Mouse (Mus musculus): ENCODE measurements at regions not wholly inside any gene's neighbourhood (a gene's known extent, or its start where the extent isn't known, plus 50 kb on each side); places are given as distances from the start of the nearest gene placed in this dataset.

DNA sequence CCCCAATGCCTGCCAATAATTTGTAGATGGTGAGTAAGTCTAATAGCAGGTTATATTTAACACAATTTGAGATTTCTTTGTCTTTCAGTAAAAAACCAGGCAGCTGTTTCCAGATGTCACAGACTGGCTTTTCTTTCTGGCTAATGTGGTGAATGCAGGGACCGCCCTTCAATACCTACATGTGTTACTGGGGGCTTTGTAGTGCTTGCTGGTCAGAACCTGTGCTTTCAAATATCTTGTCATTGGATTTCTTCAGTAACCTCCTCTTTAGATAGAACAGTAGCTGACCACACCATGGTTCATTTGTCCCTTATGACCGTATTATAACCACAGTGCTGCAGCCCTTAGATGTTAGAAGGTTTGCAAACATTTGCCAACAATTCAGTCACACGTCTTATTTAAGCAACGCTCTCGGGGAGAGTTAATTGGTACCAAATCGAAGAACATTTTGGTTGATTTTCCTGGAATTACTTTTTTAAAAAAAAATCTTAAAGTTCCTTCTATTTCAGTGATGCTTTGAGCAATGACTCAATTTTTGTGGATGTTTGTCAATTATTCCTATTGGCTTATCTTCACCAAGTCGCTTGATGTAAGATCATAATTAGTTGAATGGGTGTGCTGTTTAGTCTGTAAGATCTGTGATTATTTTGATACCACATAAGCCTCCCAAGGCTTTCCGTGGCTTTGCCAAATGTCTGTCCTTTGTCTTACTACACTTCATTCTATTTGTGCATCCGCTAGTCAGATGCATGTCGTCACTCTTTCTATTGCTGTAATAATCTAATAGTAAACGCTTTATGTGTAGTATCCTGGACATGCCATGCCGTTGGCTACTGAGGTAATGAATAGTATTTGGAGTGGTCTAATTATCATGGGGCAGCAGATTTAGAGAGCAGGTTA is 436.9 kb upstream of the Meis1 start:
- no peak overlapping the region for H3K4me2 ChIP-seq (ENCODE audit: low read depth)
- H3K27ac ChIP-seq: no peak overlapping the region
- no peaks in the 10 kb centered on the region for H3K36me3 ChIP-seq (replicated peaks; ENCODE audit: control insufficient read depth, insufficient read depth, low read depth)
- TF ChIP-seq EP300 (IDR thresholded peaks at IDR 0.05; ENCODE audit: low read depth): no peak
- TF ChIP-seq CTCF (IDR thresholded peaks at IDR 0.05; ENCODE audit: low read depth): no peak
- ATAC-seq (ENCODE audit: insufficient read depth) (no peak), DNase-seq (ENCODE audit: low read depth in 3 of 3, low spot score in 3 of 3) (no peak)
- H3K4me1 ChIP-seq (replicated peaks; ENCODE audit: control insufficient read depth in 2 of 2, insufficient read depth in 2 of 2, low read length in 1 of 2): no peaks in the 10 kb centered on the region
- no peaks in the 10 kb centered on the region for H3K9me3 ChIP-seq (ENCODE audit: control insufficient read depth, low read length)
- H3K9ac ChIP-seq (replicated peaks): no peak overlapping the region
- H3K4me3 ChIP-seq (ENCODE audit: insufficient read depth in 1 of 2, low read depth in 2 of 2, low read length in 2 of 2): no peak overlapping the region
- 68% methylated on average over 12 of the region's 12 CpGs for WGBS (ENCODE audit: insufficient replicate concordance)
- H3K27me3 ChIP-seq (ENCODE audit: control insufficient read depth, insufficient read depth, low read length): no peaks in the 10 kb centered on the region

DNA sequence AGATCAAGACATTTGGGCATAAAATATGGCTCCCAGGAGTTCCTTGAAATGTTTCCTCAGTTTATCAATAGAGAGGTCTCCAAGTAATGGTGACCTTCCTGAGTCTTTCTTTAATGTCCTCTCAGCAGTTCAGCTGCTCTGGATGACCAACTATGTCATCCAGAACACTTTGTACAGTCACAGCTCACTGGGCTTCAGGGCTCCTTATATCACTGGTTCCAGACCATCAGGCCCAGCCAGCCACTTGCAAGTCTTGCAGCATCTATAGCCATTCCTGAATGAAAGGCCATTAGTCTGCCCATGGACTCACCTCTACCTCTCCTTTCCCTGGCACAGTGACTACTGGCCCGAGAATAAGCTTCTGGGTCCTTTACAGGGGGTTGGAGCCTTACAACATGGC is 437.8 kb upstream of the Meis1 start:
- Histone ChIP-seq H3K36me3 (replicated peaks; ENCODE audit: control insufficient read depth, insufficient read depth, low read depth) (no peaks in the 10 kb centered on the region), H3K4me3 (ENCODE audit: insufficient read depth in 1 of 2, low read depth in 2 of 2, low read length in 2 of 2) (no peak overlapping the region), H3K9me3 (ENCODE audit: control insufficient read depth, low read length) (no peaks in the 10 kb centered on the region), H3K4me2 (ENCODE audit: low read depth) (no peak overlapping the region), H3K27ac (no peak overlapping the region), H3K9ac (replicated peaks) (no peak overlapping the region), H3K4me1 (replicated peaks; ENCODE audit: control insufficient read depth in 2 of 2, insufficient read depth in 2 of 2, low read length in 1 of 2) (no peaks in the 10 kb centered on the region), H3K27me3 (ENCODE audit: control insufficient read depth, insufficient read depth, low read length) (no peaks in the 10 kb centered on the region)
- ATAC-seq (ENCODE audit: insufficient read depth) (no peak), DNase-seq (ENCODE audit: low read depth in 3 of 3, low spot score in 3 of 3) (no peak)
- TF ChIP-seq EP300 (IDR thresholded peaks at IDR 0.05; ENCODE audit: low read depth): no peak
- TF ChIP-seq CTCF (IDR thresholded peaks at IDR 0.05; ENCODE audit: low read depth): no peak
- WGBS (ENCODE audit: insufficient replicate concordance): 39% methylated on average over 1 of the region's 1 CpGs

DNA sequence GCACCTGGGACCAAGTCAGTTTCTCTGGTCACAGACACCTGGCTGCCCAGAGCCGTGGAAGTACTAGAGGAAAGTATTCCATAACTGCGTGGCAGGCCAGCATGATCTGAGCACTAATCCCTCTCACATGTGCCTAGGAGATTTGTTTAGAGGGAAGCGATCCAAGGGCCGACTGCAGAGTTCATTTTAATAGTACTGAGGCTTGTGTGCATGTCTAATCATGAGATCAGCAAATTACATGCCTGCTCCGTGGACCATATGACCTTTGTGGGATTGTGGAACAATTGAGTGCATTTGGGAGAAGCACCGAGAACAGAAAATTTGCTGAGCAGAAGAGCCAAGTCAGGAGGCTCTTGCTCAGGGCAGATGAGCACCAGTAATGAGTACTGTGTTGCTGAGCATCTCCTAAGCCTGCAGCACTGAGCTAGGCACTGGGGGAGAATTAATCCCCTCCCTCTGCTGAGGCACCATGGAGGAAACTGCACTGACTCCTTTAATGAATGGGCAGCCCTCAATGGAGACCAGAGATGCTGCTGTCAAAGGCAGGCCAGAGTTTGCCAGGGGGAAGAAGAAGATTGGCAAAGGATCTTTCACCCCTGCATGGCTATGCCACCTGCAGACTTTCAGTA is 445.1 kb upstream of the Meis1 start:
- Histone ChIP-seq H3K4me1 (replicated peaks; ENCODE audit: control insufficient read depth in 2 of 2, insufficient read depth in 2 of 2, low read length in 1 of 2) (no peaks in the 10 kb centered on the region), H3K36me3 (replicated peaks; ENCODE audit: control insufficient read depth, insufficient read depth, low read depth) (no peaks in the 10 kb centered on the region), H3K27ac (no peak overlapping the region), H3K4me2 (ENCODE audit: low read depth) (no peak overlapping the region), H3K27me3 (ENCODE audit: control insufficient read depth, insufficient read depth, low read length) (no peaks in the 10 kb centered on the region), H3K4me3 (ENCODE audit: insufficient read depth in 1 of 2, low read depth in 2 of 2, low read length in 2 of 2) (no peak overlapping the region), H3K9ac (replicated peaks) (no peak overlapping the region), H3K9me3 (ENCODE audit: control insufficient read depth, low read length) (no peaks in the 10 kb centered on the region)
- DNase-seq (ENCODE audit: low read depth in 3 of 3, low spot score in 3 of 3): no peak
- ATAC-seq (ENCODE audit: insufficient read depth): no peak
- WGBS (ENCODE audit: insufficient replicate concordance): 50% methylated on average over 6 of the region's 6 CpGs
- no peak for TF ChIP-seq CTCF (IDR thresholded peaks at IDR 0.05; ENCODE audit: low read depth)
- TF ChIP-seq EP300 (IDR thresholded peaks at IDR 0.05; ENCODE audit: low read depth): no peak

DNA sequence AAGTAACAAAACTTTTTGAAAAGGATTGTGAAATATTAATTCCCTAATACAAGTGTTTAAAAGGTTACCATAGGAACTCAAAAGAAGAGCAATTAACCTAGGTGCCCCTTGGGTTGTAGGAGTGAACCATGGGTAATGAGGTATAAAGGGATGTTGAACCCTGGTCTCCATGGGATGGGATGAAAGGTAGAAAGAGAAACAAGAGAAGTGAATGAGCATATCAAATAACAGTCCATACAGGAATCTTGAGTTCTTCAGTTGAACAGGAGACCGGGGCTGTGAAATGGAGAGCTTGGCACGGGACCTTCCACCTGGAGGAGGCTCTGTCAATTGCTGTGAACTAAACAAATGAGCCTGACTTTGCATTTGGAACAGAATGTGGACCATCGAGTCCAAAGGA is 449.6 kb upstream of the Meis1 start:
- ATAC-seq (ENCODE audit: insufficient read depth): no peak
- no peak overlapping the region for H3K9ac ChIP-seq (replicated peaks)

DNA sequence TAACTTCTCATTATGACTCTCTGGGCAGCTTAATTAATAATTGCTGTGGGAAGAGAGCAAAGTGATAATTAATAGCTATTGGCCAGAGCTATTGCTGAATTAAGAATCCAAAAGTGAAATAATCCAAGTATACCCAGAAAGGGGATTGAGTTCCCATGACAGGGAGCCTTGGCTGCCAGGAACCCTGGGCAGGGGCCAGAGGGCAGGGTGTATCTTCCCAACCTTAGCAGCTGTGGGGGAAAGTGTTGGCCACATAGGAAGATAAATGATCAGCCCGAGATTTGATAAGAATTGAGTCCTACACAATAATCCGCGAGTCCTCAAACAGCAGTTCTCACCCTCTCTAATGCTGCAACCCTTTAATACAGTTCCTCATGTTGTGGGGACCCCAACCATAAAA is 450.0 kb upstream of the Meis1 start:
- no peak overlapping the region for H3K4me3 ChIP-seq (ENCODE audit: insufficient read depth in 1 of 2, low read depth in 2 of 2, low read length in 2 of 2)
- DNase-seq (ENCODE audit: low read depth in 3 of 3, low spot score in 3 of 3) (no peak), ATAC-seq (ENCODE audit: insufficient read depth) (no peak)
- H3K4me1 ChIP-seq (replicated peaks; ENCODE audit: control insufficient read depth in 2 of 2, insufficient read depth in 2 of 2, low read length in 1 of 2): no peaks in the 10 kb centered on the region
- 50% methylated on average over 3 of the region's 3 CpGs for WGBS (ENCODE audit: insufficient replicate concordance)
- H3K4me2 ChIP-seq (ENCODE audit: low read depth): no peak overlapping the region
- H3K36me3 ChIP-seq (replicated peaks; ENCODE audit: control insufficient read depth, insufficient read depth, low read depth): no peaks in the 10 kb centered on the region
- H3K27me3 ChIP-seq (ENCODE audit: control insufficient read depth, insufficient read depth, low read length): no peaks in the 10 kb centered on the region
- H3K27ac ChIP-seq: no peak overlapping the region
- H3K9ac ChIP-seq (replicated peaks): no peak overlapping the region
- no peaks in the 10 kb centered on the region for H3K9me3 ChIP-seq (ENCODE audit: control insufficient read depth, low read length)
- no peak for TF ChIP-seq CTCF (IDR thresholded peaks at IDR 0.05; ENCODE audit: low read depth)
- no peak for TF ChIP-seq EP300 (IDR thresholded peaks at IDR 0.05; ENCODE audit: low read depth)

More for the DNA sequence above, 449.6 kb upstream of the Meis1 start:
- no peaks in the 10 kb centered on the region for H3K27me3 ChIP-seq (ENCODE audit: control insufficient read depth, insufficient read depth, low read length)
- no peak for DNase-seq (ENCODE audit: low read depth in 3 of 3, low spot score in 3 of 3)
- TF ChIP-seq CTCF (IDR thresholded peaks at IDR 0.05; ENCODE audit: low read depth) (no peak), EP300 (IDR thresholded peaks at IDR 0.05; ENCODE audit: low read depth) (no peak)
- H3K27ac ChIP-seq: no peak overlapping the region
- 60% methylated on average over 3 of the region's 3 CpGs for WGBS (ENCODE audit: insufficient replicate concordance)
- H3K4me1 ChIP-seq (replicated peaks; ENCODE audit: control insufficient read depth in 2 of 2, insufficient read depth in 2 of 2, low read length in 1 of 2): no peaks in the 10 kb centered on the region
- no peaks in the 10 kb centered on the region for H3K9me3 ChIP-seq (ENCODE audit: control insufficient read depth, low read length)
- H3K36me3 ChIP-seq (replicated peaks; ENCODE audit: control insufficient read depth, insufficient read depth, low read depth): no peaks in the 10 kb centered on the region
- no peak overlapping the region for H3K4me3 ChIP-seq (ENCODE audit: insufficient read depth in 1 of 2, low read depth in 2 of 2, low read length in 2 of 2)
- H3K4me2 ChIP-seq (ENCODE audit: low read depth): no peak overlapping the region

Measured in liver, embryonic 14.5 days (tissue).